Mouse (Mus musculus) spleen, postnatal 4 days (tissue): ENCODE results near the gene Fancl.

Experiments used
- DNase-seq, 2 experiments: peaks; one replicate each; pipeline ENCODE4 v3.0.0; 2022; ENCODE audit warnings: low spot score in 2 of 2

Gene Fancl

GRCm38 (mm10) chr11:26489761-26490466 is 104.0 kb downstream of the Fancl start:
- DNase-seq: no peak

DNA sequence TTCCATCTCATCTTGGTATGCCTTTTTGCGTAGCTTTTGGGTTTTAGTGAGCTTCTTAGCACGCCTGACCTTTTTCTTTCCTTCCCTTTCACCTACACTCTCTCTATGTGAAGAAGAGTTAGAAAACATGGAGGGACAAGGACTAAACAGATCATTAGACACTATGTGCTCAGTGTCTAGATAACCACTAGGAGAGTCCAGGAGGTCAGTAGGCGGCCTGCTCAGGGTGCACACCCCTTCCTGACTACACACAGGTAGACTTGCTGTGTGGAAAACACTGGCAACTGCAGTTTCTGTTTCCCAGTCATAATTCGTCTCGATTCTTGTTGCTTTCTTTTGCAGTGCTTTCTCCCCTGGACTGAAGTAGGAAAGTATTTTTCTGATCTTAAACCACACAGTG is 110.0 kb downstream of the Fancl start:
- no peak for DNase-seq

GRCm38 (mm10) chr11:26513683-26514082 is 127.7 kb downstream of the Fancl start:
- DNase-seq: no peak

GRCm38 (mm10) chr11:26516086-26516485 is 130.2 kb downstream of the Fancl start:
- no peak for DNase-seq

- DNase-seq: no peak
Measured at GRCm38 (mm10) chr11:26518991-26519390, 133.1 kb downstream of the Fancl start.
